Comparison of ENCODE assay signal across 9 mouse cellular contexts in genomic region chr6:116417518-116418315, GRCm38 (mm10). TPM values are rescaled to one million over a fixed set of nuclear protein-coding genes. Genes with fewer than 3 reads are reported as not detected.
DNase-seq lines count a peak whose midpoint lies in the region; ATAC-seq and TF ChIP-seq lines count a peak whose summit lies in the region.
"Had no signal": no experiment of that assay in that cellular context is flagged by ENCODE, and none has a peak within 500 bp of the region (broad histone marks: within the 10 kb centered on the region; RNA-seq: fewer than 3 reads in every experiment).

No protein-coding gene starts in this region.

- DNase-seq in heart, postnatal 0 days (ENCODE audit: low spot score): no peak
- DNase-seq in heart, adult 8-10 months (ENCODE audit: low spot score): no peak
- DNase-seq in midbrain, postnatal 0 days (ENCODE audit: low spot score): peak; percentile 23
- peak; percentile 28 for DNase-seq in brain, embryonic 14.5 days (ENCODE audit: low read depth)
- DNase-seq in stomach, postnatal 0 days (ENCODE audit: low spot score): no peak
- no peak for DNase-seq in right cerebral cortex, adult 2 months (ENCODE audit: low spot score in 2 of 2)
- no peak for DNase-seq in gastrocnemius, postnatal 10 days

- H3K4me3 ChIP-seq in heart, postnatal 0 days (ENCODE audit: low read depth, low read length): no peak overlapping the region
- no peak overlapping the region for H3K4me3 ChIP-seq in midbrain, postnatal 0 days (ENCODE audit: low read depth, low read length)
- H3K4me3 ChIP-seq in midbrain, embryonic 13.5 days (replicated peaks): no peak overlapping the region
- H3K4me3 ChIP-seq in stomach, postnatal 0 days (ENCODE audit: low read depth, low read length): no peak overlapping the region
- H3K4me3 ChIP-seq: embryonic facial prominence, embryonic 15.5 days had no signal

- 61% methylated on average over 6 of the region's 6 CpGs for WGBS in heart, postnatal 0 days
- WGBS in midbrain, postnatal 0 days: 65% methylated on average over 6 of the region's 6 CpGs
- WGBS in midbrain, embryonic 13.5 days: 66% methylated on average over 6 of the region's 6 CpGs
- 64% methylated on average over 6 of the region's 6 CpGs for WGBS in stomach, postnatal 0 days

- no peaks in the 10 kb centered on the region for H3K27me3 ChIP-seq in heart, postnatal 0 days (ENCODE audit: control insufficient read depth, insufficient read depth, low read length)
- no peaks in the 10 kb centered on the region for H3K27me3 ChIP-seq in midbrain, postnatal 0 days (ENCODE audit: insufficient read depth, low read length)
- no peaks in the 10 kb centered on the region for H3K27me3 ChIP-seq in midbrain, embryonic 13.5 days
- H3K27me3 ChIP-seq in stomach, postnatal 0 days (ENCODE audit: control insufficient read depth, insufficient read depth, low read length): no peaks in the 10 kb centered on the region
- H3K27me3 ChIP-seq: embryonic facial prominence, embryonic 15.5 days had no signal

- TF ChIP-seq CTCF in heart, postnatal 0 days (IDR thresholded peaks at IDR 0.05; ENCODE audit: low read depth): peak; percentile 43
- TF ChIP-seq CTCF in midbrain, postnatal 0 days (IDR thresholded peaks at IDR 0.05): peak; percentile 62
- peak; percentile 22; the same call in 1 of the 2 replicates for TF ChIP-seq CTCF in brain, embryonic 14.5 days (IDR thresholded peaks at IDR 0.05; ENCODE audit: borderline replicate concordance, extremely low read depth, insufficient read depth, insufficient read length)
- TF ChIP-seq CTCF in stomach, postnatal 0 days (IDR thresholded peaks at IDR 0.05; ENCODE audit: low read depth): peak; percentile 63

- H3K27ac ChIP-seq in heart, postnatal 0 days (ENCODE audit: low read depth): no peak overlapping the region
- no peak overlapping the region for H3K27ac ChIP-seq in midbrain, postnatal 0 days (ENCODE audit: low read depth, low read length)
- no peak overlapping the region for H3K27ac ChIP-seq in midbrain, embryonic 13.5 days
- H3K27ac ChIP-seq in stomach, postnatal 0 days (replicated peaks): no peak overlapping the region
- H3K27ac ChIP-seq: embryonic facial prominence, embryonic 15.5 days had no signal

- 0 out of 2 replicates have a peak, but pooled peaks cover 1% of the 10 kb centered on the region for H3K36me3 ChIP-seq in heart, postnatal 0 days (replicated peaks; ENCODE audit: control insufficient read depth, insufficient read depth, low read length)
- H3K36me3 ChIP-seq in midbrain, postnatal 0 days (ENCODE audit: insufficient read depth, low read length): 0 out of 2 replicates have a peak, but pooled peaks cover 2% of the 10 kb centered on the region
- 0 out of 2 replicates have a peak, but pooled peaks cover 6% of the 10 kb centered on the region for H3K36me3 ChIP-seq in midbrain, embryonic 13.5 days
- no peaks in the 10 kb centered on the region for H3K36me3 ChIP-seq in stomach, postnatal 0 days (ENCODE audit: control insufficient read depth, insufficient read depth, low read length)
- H3K36me3 ChIP-seq: embryonic facial prominence, embryonic 15.5 days had no signal

- TF ChIP-seq POLR2A in brain, embryonic 14.5 days (IDR thresholded peaks at IDR 0.05; ENCODE audit: borderline replicate concordance, extremely low read depth, insufficient read depth, insufficient read length, poor library complexity, severe bottlenecking): no peak

- TF ChIP-seq EP300 in heart, postnatal 0 days (IDR thresholded peaks at IDR 0.05; ENCODE audit: low read depth): no peak
- TF ChIP-seq EP300 in stomach, postnatal 0 days (optimal IDR thresholded peaks at IDR 0.05): no peak

- H3K4me2 ChIP-seq in heart, postnatal 0 days (ENCODE audit: low read depth, low read length): no peak overlapping the region
- H3K4me2 ChIP-seq in midbrain, postnatal 0 days (ENCODE audit: low read depth, low read length, poor library complexity, severe bottlenecking): no peak overlapping the region
- no peak overlapping the region for H3K4me2 ChIP-seq in midbrain, embryonic 13.5 days (replicated peaks)
- no peak overlapping the region for H3K4me2 ChIP-seq in stomach, postnatal 0 days (replicated peaks; ENCODE audit: low read depth)
- H3K4me2 ChIP-seq: embryonic facial prominence, embryonic 15.5 days had no signal

- H3K4me1 ChIP-seq in heart, postnatal 0 days (ENCODE audit: control insufficient read depth, insufficient read depth): peaks cover 5% of the 10 kb centered on the region; the same call in 1 of the 2 replicates
- no peaks in the 10 kb centered on the region for H3K4me1 ChIP-seq in midbrain, postnatal 0 days (ENCODE audit: insufficient read depth, low read length)
- peaks cover 5% of the 10 kb centered on the region; the same call in 1 of the 2 replicates for H3K4me1 ChIP-seq in midbrain, embryonic 13.5 days (replicated peaks)
- no peaks in the 10 kb centered on the region for H3K4me1 ChIP-seq in stomach, postnatal 0 days (replicated peaks; ENCODE audit: control insufficient read depth, insufficient read depth)
- H3K4me1 ChIP-seq: embryonic facial prominence, embryonic 15.5 days had no signal

- H3K9ac ChIP-seq in heart, postnatal 0 days (replicated peaks; ENCODE audit: low read depth, low read length): no peak overlapping the region
- H3K9ac ChIP-seq in midbrain, postnatal 0 days (replicated peaks; ENCODE audit: low read length, poor library complexity, severe bottlenecking): no peak overlapping the region
- no peak overlapping the region for H3K9ac ChIP-seq in midbrain, embryonic 13.5 days (replicated peaks)
- no peak overlapping the region for H3K9ac ChIP-seq in stomach, postnatal 0 days (ENCODE audit: low read length)
- H3K9ac ChIP-seq: embryonic facial prominence, embryonic 15.5 days had no signal

- no peaks in the 10 kb centered on the region for H3K9me3 ChIP-seq in heart, postnatal 0 days (replicated peaks; ENCODE audit: control insufficient read depth, low read length)
- H3K9me3 ChIP-seq in midbrain, postnatal 0 days (ENCODE audit: low read length): no peaks in the 10 kb centered on the region
- no peaks in the 10 kb centered on the region for H3K9me3 ChIP-seq in midbrain, embryonic 13.5 days
- no peaks in the 10 kb centered on the region for H3K9me3 ChIP-seq in stomach, postnatal 0 days (ENCODE audit: control insufficient read depth, low read length)
- H3K9me3 ChIP-seq: embryonic facial prominence, embryonic 15.5 days had no signal

- no peak for ATAC-seq in heart, postnatal 0 days (ENCODE audit: insufficient read depth, low read depth)
- ATAC-seq in midbrain, postnatal 0 days (ENCODE audit: low FRiP score): no peak
- ATAC-seq in midbrain, embryonic 13.5 days: no peak
- ATAC-seq in stomach, postnatal 0 days (ENCODE audit: low FRiP score, low TSS enrichment): no peak

RNA-seq across cellular contexts. Expression of gene Alox5, which starts 43.3 kb away (rescaled TPM):
- 5.6 and 14.1 TPM in 2 replicates for total RNA-seq in heart, postnatal 0 days (2014; rRNA removed; ENCODE audit: low replicate concordance)
- 3.9 and 4.5 TPM in 2 replicates for polyA plus RNA-seq in heart, postnatal 0 days (2015; fragmentation: Nextera tagmentation; extraction: Ambion mirVana)
- 10 to 100 TPM; 10.2 to 18.7 (median 14.2) TPM for total RNA-seq in heart, adult 8-10 months (2022)
- 0.57 and 1.6 TPM in 2 replicates for total RNA-seq in midbrain, postnatal 0 days (2014; rRNA removed)
- 0.48 and 0.74 TPM in 2 replicates for polyA plus RNA-seq in midbrain, postnatal 0 days (2015; fragmentation: Nextera tagmentation; extraction: Ambion mirVana)
- 0.58 and 0.59 TPM in 2 replicates for polyA plus RNA-seq in midbrain, embryonic 13.5 days (2015; fragmentation: Nextera tagmentation; extraction: Ambion mirVana)
- 0.33 and 0.46 TPM in 2 replicates for polyA plus RNA-seq in brain, embryonic 14.5 days (2012; rRNA removed)
- polyA plus RNA-seq in stomach, postnatal 0 days (2015; fragmentation: Nextera tagmentation; extraction: Ambion mirVana): 0.45 and 1.3 TPM in 2 replicates
- 1 to 10 TPM; 1.9 to 2.7 TPM for total RNA-seq in gastrocnemius, postnatal 10 days (2021)

Comparison
In these comparisons a context has a peak if more than half of its experiments do, and no peak if none do; other contexts are left out.
1. DNase-seq: peak in midbrain, postnatal 0 days (single experiment) and brain, embryonic 14.5 days (single experiment); none in heart, postnatal 0 days (single experiment), heart, adult 8-10 months (single experiment), stomach, postnatal 0 days (single experiment), right cerebral cortex, adult 2 months (0 of 2) and gastrocnemius, postnatal 10 days (single experiment).
2. Peak in every context shown above with its lines, with median percentiles within 50 percentile points of each other: CTCF ChIP-seq.